Mouse (Mus musculus) bone marrow macrophage, adult 2 months (primary cell): ENCODE data around the gene Tmem101. TPM values are rescaled to one million over a fixed set of nuclear protein-coding genes. Genes with fewer than 3 reads are reported as not detected.

Experiments used
- H3K27ac ChIP-seq: 2 replicates; pipeline ENCODE4 v1.5.1; 2012; ENCODE audit warnings: low read depth, low read length; ENCODE audit not compliant: insufficient read depth
- H3K4me1 ChIP-seq: 2 replicates; pipeline ENCODE4 v1.6.1; 2012; ENCODE audit warnings: low read length; ENCODE audit not compliant: control insufficient read depth, insufficient read depth
- H3K4me3 ChIP-seq: 2 replicates; pipeline ENCODE4 v1.5.1; 2012; ENCODE audit warnings: mild to moderate bottlenecking, low read length, moderate library complexity; ENCODE audit not compliant: insufficient read depth
- CTCF ChIP-seq: IDR thresholded peaks from 2 replicates; pipeline ENCODE4 v1.5.1; 2012; ENCODE audit warnings: low read depth, mild to moderate bottlenecking, low read length, moderate library complexity
- POLR2A ChIP-seq: IDR thresholded peaks from 2 replicates; pipeline ENCODE4 v1.6.1; 2012; ENCODE audit warnings: mild to moderate bottlenecking, low read depth, low read length, borderline replicate concordance
- polyA plus RNA-seq: library from polyadenylated mRNA; stranded (reverse); fragments of >200 nt; gene quantifications from 2 replicates; pipeline ENCODE4 v1.2.4, GENCODE M21; 2012; ENCODE audit not compliant: missing spikeins, insufficient read depth, insufficient read length

Tmem101 gene
- polyA plus RNA-seq, 1 experiment: 10.0 TPM

DNA sequence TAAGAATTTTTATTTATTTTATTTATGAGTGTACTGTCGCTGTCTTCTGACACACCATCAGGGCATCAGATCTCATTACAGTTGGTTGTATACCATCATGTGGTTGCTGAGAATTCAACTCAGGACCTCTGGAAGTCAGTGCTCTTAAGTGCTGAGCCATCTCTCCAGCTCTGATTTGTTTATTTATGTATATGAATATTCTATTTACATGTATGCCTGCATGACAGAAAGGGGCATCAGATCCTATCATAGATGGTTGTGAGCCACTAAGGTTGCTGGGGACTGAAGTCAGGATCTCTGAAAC, 534 bp upstream of the Tmem101 start:
- H3K27ac ChIP-seq: no peak overlapping the region
- TF ChIP-seq CTCF (no peak), POLR2A (no peak)
- peaks cover 3% of the 10 kb centered on the region; the same call in 1 of the 2 replicates for H3K4me1 ChIP-seq
- H3K4me3 ChIP-seq: no peak overlapping the region

- Histone ChIP-seq H3K4me1 (no peaks in the 10 kb centered on the region), H3K27ac (no peak overlapping the region), H3K4me3 (no peak overlapping the region)
- no peak for TF ChIP-seq POLR2A
- TF ChIP-seq CTCF: no peak
These were observed 8.8 kb downstream of the Tmem101 start for GRCm38 (mm10) chr11:102147213-102147989.

DNA sequence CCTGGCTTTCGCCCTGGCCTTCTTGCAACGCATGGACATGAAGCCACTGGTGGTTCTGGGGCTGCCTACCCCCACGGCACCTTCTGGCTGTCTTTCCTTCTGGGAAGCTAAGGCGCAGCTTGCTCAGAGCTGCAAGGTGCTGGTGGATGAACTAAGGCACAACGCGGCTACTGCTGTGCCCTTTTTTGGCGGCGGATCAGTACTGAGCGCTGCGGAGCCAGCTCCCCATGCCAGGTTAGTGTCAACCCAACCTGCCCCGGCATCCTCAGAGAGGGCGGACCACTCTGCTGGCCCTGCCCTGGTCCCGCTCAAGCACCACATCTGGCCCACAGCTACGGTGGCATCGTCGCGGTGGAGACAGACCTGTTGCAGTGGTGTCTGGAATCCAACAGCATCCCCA, 9.7 kb downstream of the Tmem101 start:
- TF ChIP-seq POLR2A (no peak), CTCF (no peak)
- no peaks in the 10 kb centered on the region for H3K4me1 ChIP-seq
- H3K4me3 ChIP-seq: no peak overlapping the region
- no peak overlapping the region for H3K27ac ChIP-seq

DNA sequence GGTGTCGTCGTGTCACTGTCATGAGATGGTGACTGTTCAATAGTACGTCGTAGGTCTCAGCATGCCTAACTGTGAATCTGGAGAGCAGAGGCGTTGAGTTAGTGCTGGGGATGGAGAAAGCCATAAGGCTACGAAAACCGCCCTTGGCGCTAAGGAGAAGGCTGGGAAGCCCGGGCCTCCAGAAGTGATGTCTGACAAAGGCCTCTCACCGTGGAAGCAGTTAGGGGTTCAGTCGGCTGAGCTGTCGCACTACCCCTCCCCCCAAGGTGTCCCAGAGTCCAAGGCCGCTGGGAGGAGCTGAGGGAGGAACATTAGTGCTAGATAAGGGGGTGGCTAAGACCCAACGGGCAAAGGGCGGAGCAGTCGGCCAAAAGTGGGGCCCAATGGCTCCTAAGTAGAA, 10.2 kb downstream of the Tmem101 start:
- Histone ChIP-seq H3K4me1 (no peaks in the 10 kb centered on the region), H3K27ac (no peak overlapping the region), H3K4me3 (no peak overlapping the region)
- TF ChIP-seq CTCF (no peak), POLR2A (no peak)

DNA sequence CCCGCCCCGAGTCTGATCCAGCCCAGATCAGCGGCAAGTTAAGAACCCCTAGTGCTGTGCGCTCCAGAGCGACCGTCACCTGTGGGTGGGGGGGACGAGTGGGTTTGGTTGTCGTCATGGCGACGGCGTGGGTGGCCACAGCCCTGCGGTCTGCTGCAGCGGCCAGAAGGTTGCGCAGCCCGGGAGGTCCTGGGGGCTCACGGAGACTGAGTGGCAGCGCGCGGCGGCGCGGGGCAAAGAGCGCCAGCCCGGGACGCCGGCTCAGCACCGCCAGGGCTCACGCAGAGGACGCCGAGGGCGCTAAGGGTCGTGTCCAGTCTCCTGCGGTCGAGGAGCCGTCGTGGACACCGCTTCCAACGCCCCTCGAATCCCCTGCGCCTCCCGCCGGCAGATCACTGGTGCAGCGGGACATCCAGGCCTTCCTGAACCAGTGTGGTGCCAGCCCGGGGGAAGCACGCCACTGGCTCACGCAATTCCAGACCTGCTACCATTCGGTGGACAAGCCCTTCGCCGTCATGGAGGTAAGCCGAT, 10.7 kb downstream of the Tmem101 start, which contains the start of gene Nags:
Gene Nags, plus strand, starts transcription at position 43 of the 531 bp plus-strand sequence.
- Histone ChIP-seq H3K4me3 (peak within 1 kb of the TSS; percentile 15), H3K27ac (no peak within 1 kb of the TSS), H3K4me1 (no peaks in the 10 kb centered on the region)
- no peak for TF ChIP-seq POLR2A
- TF ChIP-seq CTCF: no peak

- Histone ChIP-seq H3K4me3 (peak overlapping the region; percentile 15), H3K4me1 (no peaks in the 10 kb centered on the region), H3K27ac (no peak overlapping the region)
- TF ChIP-seq POLR2A (no peak), CTCF (no peak)
These were observed 11.2 kb downstream of the Tmem101 start for GRCm38 (mm10) chr11:102144957-102145470.

- H3K4me1 ChIP-seq: peaks cover 2% of the 10 kb centered on the region; the same call in 1 of the 2 replicates
- no peak overlapping the region for H3K4me3 ChIP-seq
- no peak overlapping the region for H3K27ac ChIP-seq
- TF ChIP-seq CTCF (no peak), POLR2A (no peak)
These were observed 13.8 kb downstream of the Tmem101 start for GRCm38 (mm10) chr11:102142355-102142754.

- no peak overlapping the region for H3K4me3 ChIP-seq
- H3K4me1 ChIP-seq: peaks cover 5% of the 10 kb centered on the region
- no peak for TF ChIP-seq POLR2A
- TF ChIP-seq CTCF: no peak
- no peak overlapping the region for H3K27ac ChIP-seq
These were observed 15.7 kb downstream of the Tmem101 start for GRCm38 (mm10) chr11:102140508-102140907.

DNA sequence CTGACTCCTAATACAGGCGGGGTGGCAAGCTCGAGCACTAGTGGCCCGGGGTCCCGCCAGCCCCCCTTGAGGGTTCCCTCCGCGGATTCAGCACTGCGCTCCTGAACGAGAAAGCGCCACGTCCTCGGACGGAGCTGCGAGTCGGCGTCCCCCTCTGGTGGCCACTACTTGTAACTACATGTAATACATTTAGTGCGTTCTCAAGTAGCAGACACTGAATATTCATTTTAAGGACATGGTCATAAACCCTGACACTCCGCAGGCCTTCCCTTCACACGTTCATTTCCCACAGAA, 17.8 kb downstream of the Tmem101 start:
- TF ChIP-seq POLR2A (no peak), CTCF (peak; percentile 50)
- Histone ChIP-seq H3K27ac (no peak overlapping the region), H3K4me1 (peaks cover 5% of the 10 kb centered on the region), H3K4me3 (no peak overlapping the region)

GRCm38 (mm10) chr11:102137625-102138446, 18.4 kb downstream of the Tmem101 start:
- H3K4me3 ChIP-seq: no peak overlapping the region
- TF ChIP-seq POLR2A: no peak
- no peak for TF ChIP-seq CTCF
- no peak overlapping the region for H3K27ac ChIP-seq
- H3K4me1 ChIP-seq: peaks cover 5% of the 10 kb centered on the region
